Mouse (Mus musculus): Measurements from ENCODE around the gene Tnfrsf11a.

GRCm38 (mm10) chr1:105780079-105780456 is 450 bp upstream of the Tnfrsf11a start:
- no peak for TF ChIP-seq CTCF (IDR thresholded peaks at IDR 0.05; ENCODE audit: low read depth, low read length)
- no peak for TF ChIP-seq POLR2A (IDR thresholded peaks at IDR 0.05; ENCODE audit: borderline replicate concordance, low read depth, low read length)

All from bone marrow macrophage, adult 2 months (primary cell).